Mouse (Mus musculus) embryonic facial prominence, embryonic 11.5 days (tissue): ENCODE data around the gene Pfkm. TPM values are rescaled to one million over a fixed set of nuclear protein-coding genes. Genes with fewer than 3 reads are reported as not detected.

Source experiments
- ATAC-seq: fragments of 200-750 bp; cut with Nextera tagmentation; replicated peaks from 2 replicates; pipeline ENCODE4 v1.8.0; 2017; ENCODE audit warnings: low read depth; ENCODE audit not compliant: insufficient number of reproducible peaks, low FRiP score, low TSS enrichment
- DNase-seq: peaks from one replicate; pipeline ENCODE4 v3.0.0-alpha.2; 2015; ENCODE audit warnings: low spot score
- H3K27ac ChIP-seq: fragments of 300-500 bp; sonication (generic); replicated peaks from 2 replicates; pipeline ENCODE4 v1.5.1; 2014; ENCODE audit warnings: mild to moderate bottlenecking, low read depth, low read length, control low read depth
- H3K27me3 ChIP-seq: fragments of 300-500 bp; sonication (generic); 2 replicates; pipeline ENCODE4 v1.6.1; 2014; ENCODE audit warnings: mild to moderate bottlenecking, low read length, moderate library complexity, mixed read lengths; ENCODE audit not compliant: control insufficient read depth, insufficient read depth
- H3K36me3 ChIP-seq: fragments of 300-500 bp; sonication (generic); replicated peaks from 2 replicates; pipeline ENCODE4 v1.6.1; 2014; ENCODE audit warnings: low read depth, mild to moderate bottlenecking, low read length, moderate library complexity, mixed read lengths; ENCODE audit not compliant: control insufficient read depth, insufficient read depth
- H3K4me1 ChIP-seq: fragments of 300-500 bp; sonication (generic); 2 replicates; pipeline ENCODE4 v1.6.1; 2014; ENCODE audit warnings: low read length, mixed read lengths; ENCODE audit not compliant: control insufficient read depth, insufficient read depth
- H3K4me2 ChIP-seq: fragments of 300-500 bp; sonication (generic); 2 replicates; pipeline ENCODE4 v1.6.1; 2014; ENCODE audit warnings: low read depth, mild to moderate bottlenecking, control low read depth, low read length, moderate library complexity
- H3K4me3 ChIP-seq: fragments of 300-500 bp; sonication (generic); 2 replicates; pipeline ENCODE4 v1.5.1; 2014; ENCODE audit warnings: low read depth, low read length, control low read depth
- H3K9ac ChIP-seq: fragments of 300-500 bp; sonication (generic); replicated peaks from 2 replicates; pipeline ENCODE4 v1.6.1; 2014; ENCODE audit warnings: mild to moderate bottlenecking, control low read depth, low read length
- H3K9me3 ChIP-seq: fragments of 300-500 bp; sonication (generic); replicated peaks from 2 replicates; pipeline ENCODE4 v1.6.1; 2016; ENCODE audit warnings: mild to moderate bottlenecking, low read length, inconsistent platforms, mixed read lengths; ENCODE audit not compliant: control insufficient read depth
- WGBS: fragments of 180-500 bp; shearing (Covaris S2); extraction: QIAGEN DNeasy Blood & Tissue Kit; methylation state at CpG from one replicate; pipeline ENCODE4 v1.1.7; 2014; 5-methylcytosine and 5-hydroxymethylcytosine counted together
- polyA plus RNA-seq: library from polyadenylated mRNA; unstranded; fragments of >200 nt; fragmentation: Nextera tagmentation; extraction: Ambion mirVana; gene quantifications from 2 replicates; pipeline ENCODE4 v1.2.1, GENCODE M21; 2014

Gene Pfkm
- polyA plus RNA-seq, result 36.8 and 37.4 TPM in 2 replicates

DNA sequence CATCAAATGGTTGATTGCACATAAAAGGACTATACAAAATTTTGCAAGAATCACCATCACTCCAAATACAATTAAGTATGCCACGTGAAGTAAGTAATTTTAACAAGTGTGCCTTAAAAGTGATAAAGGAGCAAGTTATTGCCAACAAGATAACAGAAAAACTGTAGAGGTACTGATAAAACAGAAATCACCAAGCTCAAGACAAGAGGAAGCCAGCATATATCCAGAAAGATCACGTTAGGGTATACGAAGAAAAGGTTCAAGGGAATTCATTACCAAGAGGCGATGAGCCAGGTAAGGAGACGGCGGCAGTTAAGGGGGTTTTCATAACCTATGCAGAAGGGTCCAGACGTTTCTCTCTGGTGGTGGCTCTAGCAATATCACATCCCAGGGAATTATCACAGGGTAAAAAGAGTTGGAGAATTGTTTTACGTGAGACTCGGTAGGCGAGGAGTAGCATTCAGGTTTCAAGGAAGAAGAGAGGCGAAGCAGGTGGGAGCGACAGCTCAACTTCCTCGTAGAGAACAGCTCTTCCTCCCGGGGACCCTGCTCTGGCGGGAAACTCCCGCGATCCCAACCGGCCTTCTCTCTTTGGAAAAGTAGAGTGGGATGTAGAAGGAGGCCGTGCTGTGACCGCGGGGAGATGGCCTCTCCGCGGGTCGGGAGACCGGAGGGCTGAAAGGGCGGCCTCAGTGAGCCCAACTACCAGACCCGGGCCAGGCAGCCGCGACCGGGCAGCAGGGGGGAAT lies at the start of gene Pfkm:
Gene Pfkm, plus strand, starts transcription at position 218 of the 749 bp plus-strand sequence.
- DNase-seq (peak; percentile 47), ATAC-seq (no peak)
- no peaks in the 10 kb centered on the region for H3K27me3 ChIP-seq
- peak within 1 kb of the TSS; percentile 85 for H3K4me3 ChIP-seq
- H3K4me2 ChIP-seq, result peak within 1 kb of the TSS; percentile 56
- H3K9me3 ChIP-seq, result no peaks in the 10 kb centered on the region
- H3K4me1 ChIP-seq, result no peaks in the 10 kb centered on the region
- WGBS, result under 1% methylated on average over 30 of the region's 30 CpGs
- H3K27ac ChIP-seq, result peak within 1 kb of the TSS; percentile 93
- H3K9ac ChIP-seq, result peak within 1 kb of the TSS; percentile 97
- H3K36me3 ChIP-seq, result no peaks in the 10 kb centered on the region

DNA sequence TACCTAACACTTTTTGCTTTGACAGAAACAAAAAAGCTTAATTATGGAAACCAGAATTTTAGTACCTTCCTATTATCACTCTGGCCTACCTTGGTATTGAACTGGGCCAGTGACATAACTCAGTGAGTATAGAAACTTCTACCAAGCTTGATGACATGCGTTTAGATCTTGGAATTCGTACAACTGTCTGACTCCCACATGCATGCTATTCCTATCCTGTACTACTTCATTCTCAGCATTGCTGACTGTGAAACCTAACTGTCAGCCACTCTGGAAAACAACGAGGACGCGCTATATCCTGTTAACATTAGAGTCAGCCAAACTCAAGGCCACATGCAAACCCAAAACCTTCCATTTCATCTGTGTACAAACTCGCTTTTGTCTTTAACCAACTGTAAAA lies 48.4 kb upstream of the Pfkm start:
- peaks cover 20% of the 10 kb centered on the region for H3K36me3 ChIP-seq
- WGBS, result 96% methylated on average over 6 of the region's 6 CpGs

DNA sequence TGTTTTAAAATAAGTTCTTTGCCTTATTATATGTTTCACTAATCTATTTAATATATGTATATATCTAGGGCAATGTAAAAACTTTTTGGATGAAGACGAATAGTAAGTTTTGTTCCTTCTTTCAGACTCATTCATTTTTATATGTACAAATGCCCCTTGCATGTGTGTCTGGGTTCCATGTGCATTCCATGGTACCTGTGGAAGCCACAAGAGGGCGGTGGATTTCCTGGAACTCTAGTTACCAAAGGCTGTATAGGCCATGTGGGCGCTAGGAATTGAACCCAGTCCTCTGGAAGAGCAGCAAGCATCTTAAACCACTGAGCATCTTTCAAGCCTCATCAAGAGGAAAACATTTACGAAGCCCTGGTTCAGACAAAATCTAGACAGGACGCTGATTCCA lies 48.0 kb upstream of the Pfkm start:
- peaks cover 20% of the 10 kb centered on the region for H3K36me3 ChIP-seq

More for the DNA sequence above, 48.4 kb upstream of the Pfkm start:
- no peak overlapping the region for H3K4me2 ChIP-seq
- H3K9me3 ChIP-seq, result no peaks in the 10 kb centered on the region
- no peaks in the 10 kb centered on the region for H3K27me3 ChIP-seq
- H3K9ac ChIP-seq, result no peak overlapping the region
- DNase-seq (no peak), ATAC-seq (no peak)
- H3K4me3 ChIP-seq, result no peak overlapping the region
- no peaks in the 10 kb centered on the region for H3K4me1 ChIP-seq
- no peak overlapping the region for H3K27ac ChIP-seq

DNA sequence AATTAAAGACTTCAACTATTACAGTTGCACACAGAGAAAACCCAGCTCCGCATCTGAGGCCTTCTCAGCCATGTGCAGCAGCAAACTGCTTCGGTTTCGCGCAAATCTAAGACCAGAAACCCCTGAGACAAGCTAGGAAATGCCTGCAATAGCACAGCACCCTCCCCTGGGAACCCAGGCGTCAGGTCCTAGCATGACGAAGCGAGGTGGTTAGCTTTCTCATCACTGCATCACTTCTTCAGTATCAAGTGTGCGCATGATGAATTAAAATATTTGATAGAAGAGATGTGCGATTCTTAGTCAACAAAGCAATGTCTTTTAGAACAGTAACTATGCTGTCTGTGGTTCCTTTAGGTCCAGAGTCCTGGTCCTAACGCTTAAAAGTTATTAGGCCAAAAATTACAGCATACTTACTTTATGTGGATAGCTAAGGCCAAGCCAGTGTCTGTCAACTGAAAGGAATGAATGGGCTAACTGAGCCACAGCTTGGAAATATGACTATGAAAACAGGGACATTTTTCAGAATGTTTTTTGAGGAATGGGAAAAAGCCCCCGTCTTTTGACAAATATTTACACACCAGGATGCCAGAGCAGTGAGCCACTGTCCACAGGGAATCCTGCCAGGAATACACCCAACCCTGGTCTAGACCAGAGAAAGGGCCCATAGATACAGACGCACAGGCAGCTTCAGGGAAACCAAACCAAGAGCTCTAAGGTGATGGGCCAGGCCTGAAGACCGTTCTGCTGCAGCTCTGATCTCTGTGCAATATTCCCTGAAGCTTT lies 43.3 kb upstream of the Pfkm start:
- Histone ChIP-seq H3K27me3 (no peaks in the 10 kb centered on the region), H3K27ac (no peak overlapping the region), H3K36me3 (peaks cover 17% of the 10 kb centered on the region), H3K4me2 (no peak overlapping the region), H3K9me3 (no peaks in the 10 kb centered on the region), H3K4me1 (no peaks in the 10 kb centered on the region), H3K9ac (no peak overlapping the region), H3K4me3 (no peak overlapping the region)
- ATAC-seq, result no peak
- 90% methylated on average over 13 of the region's 13 CpGs for WGBS
- DNase-seq, result no peak

More for the DNA sequence above, 48.0 kb upstream of the Pfkm start:
- Histone ChIP-seq H3K27ac (no peak overlapping the region), H3K27me3 (no peaks in the 10 kb centered on the region), H3K4me2 (no peak overlapping the region), H3K4me3 (no peak overlapping the region), H3K9me3 (no peaks in the 10 kb centered on the region), H3K4me1 (no peaks in the 10 kb centered on the region), H3K9ac (no peak overlapping the region)
- DNase-seq (no peak), ATAC-seq (no peak)
- WGBS, result 96% methylated on average over 5 of the region's 5 CpGs

DNA sequence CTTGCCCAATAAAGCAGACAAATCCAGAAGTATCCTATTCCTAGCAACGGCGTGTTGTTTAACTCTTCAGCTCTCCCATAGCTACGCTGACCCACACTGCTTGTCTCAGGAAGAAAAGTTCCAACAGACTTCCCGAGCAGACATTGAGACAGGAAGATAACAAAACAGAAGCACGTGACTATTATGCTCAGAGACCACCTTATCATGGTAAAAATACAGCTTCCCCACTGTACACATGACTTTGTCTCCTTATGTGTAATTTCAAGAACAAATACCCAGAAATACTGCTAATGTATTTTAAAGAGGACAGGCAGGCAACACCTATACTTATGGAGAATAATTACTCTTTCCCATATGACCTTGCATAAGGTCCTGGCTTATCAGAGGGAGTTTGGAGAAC lies 40.7 kb upstream of the Pfkm start:
- WGBS, result 90% methylated on average over 5 of the region's 5 CpGs
- no peak for ATAC-seq
- Histone ChIP-seq H3K4me2 (no peak overlapping the region), H3K4me3 (no peak overlapping the region), H3K4me1 (no peaks in the 10 kb centered on the region), H3K27me3 (no peaks in the 10 kb centered on the region), H3K36me3 (peaks cover under 1% of the 10 kb centered on the region), H3K27ac (no peak overlapping the region), H3K9me3 (no peaks in the 10 kb centered on the region), H3K9ac (no peak overlapping the region)
- DNase-seq, result no peak

DNA sequence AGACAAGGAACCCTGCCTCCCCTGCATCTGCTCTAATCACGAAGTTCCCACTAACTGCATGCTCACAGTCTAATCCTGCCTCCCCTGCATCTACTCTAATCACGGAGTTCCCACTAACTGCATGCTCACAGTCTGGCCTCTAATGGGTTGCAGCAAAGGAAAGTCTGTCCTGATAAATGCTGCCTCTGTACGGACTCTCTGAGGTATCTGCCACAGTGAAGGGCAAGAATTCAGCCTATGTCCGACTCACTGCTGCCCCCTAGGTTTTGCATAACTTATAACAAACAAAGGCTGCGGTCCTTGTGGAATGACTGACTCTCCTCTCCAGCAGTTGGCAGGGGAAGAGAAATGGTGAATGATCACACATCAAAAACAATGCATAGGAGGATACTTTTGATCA lies 37.1 kb upstream of the Pfkm start:
- 24% methylated on average over 5 of the region's 5 CpGs for WGBS
- Histone ChIP-seq H3K4me2 (no peak overlapping the region), H3K36me3 (peaks cover 10% of the 10 kb centered on the region), H3K9me3 (no peaks in the 10 kb centered on the region), H3K4me3 (no peak overlapping the region), H3K27ac (no peak overlapping the region), H3K9ac (no peak overlapping the region), H3K27me3 (no peaks in the 10 kb centered on the region), H3K4me1 (no peaks in the 10 kb centered on the region)
- no peak; the same call in 1 of the 2 replicates for ATAC-seq
- DNase-seq, result peak; percentile 89

DNA sequence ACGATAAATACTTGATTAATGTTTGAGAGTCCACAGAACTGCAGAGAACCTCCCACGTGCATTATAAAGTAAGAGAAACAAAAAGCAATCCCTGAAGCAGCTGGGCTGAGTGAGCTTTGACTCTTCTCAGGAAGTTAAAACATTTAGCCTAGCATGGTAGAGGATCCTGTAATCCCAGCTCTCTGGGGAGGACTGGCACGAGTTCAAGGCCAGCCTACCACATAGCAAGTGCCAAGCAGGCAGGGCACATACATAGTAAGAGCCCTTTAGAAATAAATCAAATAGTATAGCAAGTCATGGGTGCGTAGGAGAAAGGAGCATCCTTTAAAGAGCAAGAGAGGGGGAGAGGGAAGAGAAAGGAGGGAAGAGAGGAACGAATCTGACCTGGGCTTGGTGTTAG lies 26.5 kb upstream of the Pfkm start:
- H3K36me3 ChIP-seq, result peaks cover 9% of the 10 kb centered on the region
- ATAC-seq (no peak), DNase-seq (no peak)
- H3K9me3 ChIP-seq, result no peaks in the 10 kb centered on the region
- no peaks in the 10 kb centered on the region for H3K27me3 ChIP-seq
- H3K4me2 ChIP-seq, result no peak overlapping the region
- no peaks in the 10 kb centered on the region for H3K4me1 ChIP-seq
- no peak overlapping the region for H3K27ac ChIP-seq
- no peak overlapping the region for H3K9ac ChIP-seq
- H3K4me3 ChIP-seq, result no peak overlapping the region
- WGBS, result 89% methylated on average over 5 of the region's 5 CpGs

DNA sequence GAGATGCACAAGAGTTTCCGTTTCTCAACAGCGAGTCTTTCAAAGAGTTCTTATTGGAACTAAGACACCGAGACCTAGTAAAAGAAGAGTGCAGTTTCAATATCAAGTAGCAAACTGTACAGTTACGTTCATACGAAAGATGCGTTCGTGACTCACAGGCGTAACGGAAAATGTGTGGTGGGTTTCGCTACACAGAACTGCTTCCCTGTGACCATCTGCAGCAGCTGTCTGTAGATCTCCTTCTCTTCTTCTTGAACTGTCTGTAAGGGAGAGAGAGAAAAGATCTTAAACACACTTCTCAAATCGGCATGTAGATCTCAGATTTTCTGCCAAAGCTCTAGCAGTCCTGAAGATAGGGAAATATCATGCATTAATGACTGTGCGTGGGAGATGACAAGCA lies 25.8 kb upstream of the Pfkm start:
- DNase-seq (no peak), ATAC-seq (no peak)
- H3K9ac ChIP-seq, result no peak overlapping the region
- H3K9me3 ChIP-seq, result no peaks in the 10 kb centered on the region
- H3K27ac ChIP-seq, result no peak overlapping the region
- no peaks in the 10 kb centered on the region for H3K4me1 ChIP-seq
- peaks cover 9% of the 10 kb centered on the region for H3K36me3 ChIP-seq
- H3K27me3 ChIP-seq, result no peaks in the 10 kb centered on the region
- no peak overlapping the region for H3K4me3 ChIP-seq
- WGBS, result 94% methylated on average over 12 of the region's 12 CpGs
- no peak overlapping the region for H3K4me2 ChIP-seq
